Mouse (Mus musculus): Measurements from ENCODE around the gene Dleu7. TPM values are rescaled to one million over a fixed set of nuclear protein-coding genes. Genes with fewer than 3 reads are reported as not detected.

Gene Dleu7
- polyA plus RNA-seq (2012; rRNA removed), result 0.07 and 0.21 TPM in 2 replicates

GRCm38 (mm10) chr14:62292488-62293339 lies at the start of gene Dleu7, which contains the start of gene Rnaseh2b:
Dleu7 (minus strand) TSS chr14:62293047.
Rnaseh2b (plus strand) TSS chr14:62292589.
- no peak for DNase-seq (ENCODE audit: low spot score)

- no peak for DNase-seq (ENCODE audit: low spot score)
Measured at GRCm38 (mm10) chr14:62341887-62342642, 49.2 kb upstream of the Dleu7 start.

- DNase-seq (ENCODE audit: low spot score), result no peak
Measured at GRCm38 (mm10) chr14:62339196-62339595, 46.3 kb upstream of the Dleu7 start.

- DNase-seq (ENCODE audit: low spot score), result no peak
Measured at GRCm38 (mm10) chr14:62333909-62334687, 41.3 kb upstream of the Dleu7 start.

DNA sequence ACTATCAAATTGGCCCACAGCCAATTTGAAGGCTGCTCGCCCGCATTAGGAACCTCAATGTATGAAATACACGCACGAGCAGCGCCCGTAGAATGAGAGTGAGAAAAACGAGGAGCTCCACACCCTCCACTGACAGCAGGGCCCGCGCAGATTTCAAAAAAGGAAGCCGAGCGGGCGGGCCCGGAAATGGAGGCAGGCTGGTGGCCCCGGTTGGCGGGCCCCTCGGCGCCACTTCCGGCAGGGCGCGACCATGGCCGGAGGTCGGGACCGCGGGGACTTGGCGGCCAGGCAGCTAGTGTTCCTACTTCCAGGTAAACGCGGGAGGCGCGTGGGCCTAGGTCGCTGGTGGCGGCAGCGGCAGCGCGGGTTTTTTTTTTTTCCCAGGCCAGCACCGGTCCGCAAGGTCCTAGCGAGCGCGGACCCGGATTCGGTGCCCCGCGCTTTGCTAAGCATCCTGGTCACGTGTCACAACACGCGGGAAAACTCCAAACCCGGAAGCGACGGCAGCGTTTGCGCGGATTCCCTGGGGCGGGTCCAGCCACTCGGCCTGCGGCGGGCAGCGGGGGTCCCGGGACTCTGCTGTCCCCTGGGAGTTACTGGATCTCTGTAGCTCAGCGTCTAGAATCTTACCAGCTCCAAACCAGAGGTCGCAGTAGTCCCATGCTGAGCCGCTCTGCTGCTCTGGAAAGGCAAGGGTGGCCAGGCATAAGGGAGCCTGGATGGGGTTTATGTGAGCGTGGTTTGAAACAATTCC lies 39.2 kb upstream of the Dleu7 start:
- peak; percentile 82 for DNase-seq (ENCODE audit: low spot score)

DNA sequence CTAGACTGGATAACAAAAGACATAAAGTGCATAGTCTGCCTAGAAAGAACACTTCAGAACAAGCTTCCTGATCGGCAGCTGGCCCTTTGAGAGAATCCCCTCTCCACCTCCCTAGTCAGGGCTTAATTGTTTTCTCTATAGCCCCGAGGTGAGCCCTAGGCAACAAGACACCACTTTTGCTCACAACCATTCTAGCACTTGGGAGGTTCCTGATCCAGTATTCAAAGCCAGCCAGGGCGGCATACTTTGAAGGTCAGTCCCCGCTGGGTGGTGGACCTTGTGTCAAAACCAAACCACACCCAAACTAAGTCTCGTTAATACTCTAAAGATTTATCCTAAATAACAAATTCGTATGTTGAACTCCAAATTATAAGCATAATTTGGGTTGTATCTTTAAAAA lies 38.6 kb upstream of the Dleu7 start:
- DNase-seq (ENCODE audit: low spot score), result no peak

GRCm38 (mm10) chr14:62329631-62330030 lies 36.8 kb upstream of the Dleu7 start:
- DNase-seq (ENCODE audit: low spot score), result no peak

DNA sequence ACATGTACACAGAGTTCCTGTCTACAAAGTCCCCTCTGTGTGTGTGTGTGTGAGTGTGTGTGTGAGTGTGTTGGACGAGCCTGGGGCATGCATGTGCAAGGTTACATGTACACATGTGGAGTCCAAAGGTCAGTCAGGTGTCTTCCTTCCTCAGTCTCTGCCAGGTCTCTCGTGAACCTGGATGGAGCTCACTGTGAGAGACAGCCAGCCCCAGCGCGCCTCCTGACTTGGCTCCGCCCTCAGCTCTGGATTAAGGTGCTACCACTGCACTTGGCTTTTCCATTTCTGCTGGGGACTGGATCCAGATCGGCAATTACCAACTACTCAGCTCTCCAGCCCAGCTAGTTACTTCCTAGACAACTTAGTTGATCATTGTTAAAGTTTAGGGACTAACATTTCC lies 35.8 kb upstream of the Dleu7 start:
- DNase-seq (ENCODE audit: low spot score), result no peak

DNA sequence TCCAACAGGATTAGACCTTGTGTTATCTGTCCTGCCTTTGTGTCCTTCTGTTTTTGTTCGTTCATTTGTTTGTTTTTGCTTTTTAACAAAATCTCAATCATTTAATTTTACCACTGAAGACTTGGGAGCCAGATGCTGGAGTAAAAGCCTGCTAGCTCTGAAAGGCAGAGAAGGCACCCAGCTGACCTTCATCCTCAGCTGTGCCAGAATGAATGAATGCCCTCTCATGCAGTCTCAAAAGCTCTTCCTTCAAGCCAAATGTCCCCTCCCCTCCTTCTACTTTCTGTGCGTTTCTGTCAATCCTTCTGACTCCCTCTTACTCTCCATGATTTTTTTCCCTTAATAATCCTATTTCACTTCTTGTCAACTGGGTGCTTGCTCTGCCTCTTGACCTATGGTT lies 34.3 kb upstream of the Dleu7 start:
- no peak for DNase-seq (ENCODE audit: low spot score)

GRCm38 (mm10) chr14:62326026-62326425 lies 33.2 kb upstream of the Dleu7 start:
- no peak for DNase-seq (ENCODE audit: low spot score)

DNA sequence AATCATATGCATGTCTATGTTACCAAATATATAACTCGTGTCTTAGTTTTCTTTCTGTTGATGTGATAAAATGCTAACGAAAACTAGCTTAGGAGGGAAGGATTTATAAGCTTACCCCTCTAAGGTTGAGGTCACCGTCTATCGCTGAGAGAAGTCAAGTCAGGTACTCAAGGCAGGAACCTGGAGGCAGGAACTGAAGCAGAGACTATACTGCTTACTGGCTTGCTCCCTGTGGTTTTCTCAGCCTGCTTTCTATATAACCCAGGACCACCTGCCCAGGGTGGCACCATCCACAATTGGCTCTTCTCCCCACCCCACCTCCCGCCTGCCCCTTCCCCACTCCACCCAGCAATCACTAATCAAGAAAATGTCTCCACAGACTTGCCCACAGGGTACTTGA lies 32.1 kb upstream of the Dleu7 start:
- no peak for DNase-seq (ENCODE audit: low spot score)

GRCm38 (mm10) chr14:62323457-62323856 lies 30.6 kb upstream of the Dleu7 start:
- DNase-seq (ENCODE audit: low spot score), result no peak

- no peak for DNase-seq (ENCODE audit: low spot score)
Measured at GRCm38 (mm10) chr14:62322581-62323344, 29.9 kb upstream of the Dleu7 start.

- no peak for DNase-seq (ENCODE audit: low spot score)
Measured at GRCm38 (mm10) chr14:62311672-62312071, 18.8 kb upstream of the Dleu7 start.

DNA sequence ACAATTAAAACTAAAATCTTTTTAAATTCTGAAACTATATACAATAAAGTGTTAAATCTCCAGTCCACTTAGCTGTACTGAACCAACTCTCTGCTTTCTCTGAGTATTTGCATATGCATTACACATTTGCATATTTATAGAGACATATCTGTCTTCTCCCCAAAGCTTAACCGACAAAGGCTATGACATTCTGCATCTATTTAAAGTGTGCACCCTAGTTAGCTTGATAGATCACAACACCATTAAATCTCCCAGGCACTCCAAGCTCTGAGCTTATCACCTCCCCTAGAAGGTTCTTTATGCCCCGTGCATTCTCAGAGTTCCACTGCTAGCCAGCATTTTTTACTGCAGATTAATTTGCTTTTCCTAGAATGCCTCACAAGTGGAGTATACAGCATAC lies 16.2 kb upstream of the Dleu7 start:
- no peak for DNase-seq (ENCODE audit: low spot score)

DNA sequence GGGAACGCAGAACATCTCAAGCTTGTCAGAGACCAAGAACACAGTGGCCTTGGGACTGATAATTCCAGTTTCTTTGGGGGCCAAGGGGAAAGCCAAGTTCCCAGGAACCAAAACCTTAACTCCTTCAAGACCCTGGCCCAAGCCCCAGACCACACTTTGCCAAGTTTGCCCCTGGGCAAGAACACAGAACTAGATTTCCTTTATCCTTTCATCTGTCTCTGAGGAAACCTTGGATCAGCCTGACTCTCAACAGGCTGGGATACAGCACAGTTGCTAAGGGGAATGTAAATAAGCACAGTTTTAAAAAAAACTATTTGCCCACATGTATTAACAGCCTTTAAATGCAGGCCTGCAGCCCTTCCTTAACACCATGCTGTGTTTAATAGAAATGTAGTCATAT lies 14.7 kb upstream of the Dleu7 start:
- no peak for DNase-seq (ENCODE audit: low spot score)

GRCm38 (mm10) chr14:62300031-62300430 lies 7.2 kb upstream of the Dleu7 start:
- DNase-seq (ENCODE audit: low spot score), result no peak

DNA sequence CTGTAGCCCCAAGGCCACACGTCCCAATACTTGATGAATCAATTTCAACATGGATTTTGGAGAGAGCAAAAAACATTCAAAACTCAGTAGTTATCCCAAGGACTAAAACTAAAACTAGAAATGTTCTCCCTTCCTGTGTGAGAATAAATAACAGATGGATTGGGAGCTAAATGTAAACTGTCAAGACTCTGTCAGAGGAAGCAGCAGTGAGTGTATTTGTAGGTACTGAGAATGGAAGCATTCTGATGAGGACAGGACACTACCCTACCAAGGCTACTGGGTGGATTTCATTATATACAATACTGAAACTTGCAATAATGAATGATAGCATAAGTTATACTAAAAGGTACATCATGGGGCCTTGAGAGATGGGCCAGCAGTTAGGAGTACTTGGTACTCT lies 6.0 kb upstream of the Dleu7 start:
- no peak for DNase-seq (ENCODE audit: low spot score)

GRCm38 (mm10) chr14:62292166-62292487 lies 720 bp downstream of the Dleu7 start:
- DNase-seq (ENCODE audit: low spot score), result no peak

- no peak for DNase-seq (ENCODE audit: low spot score)
Measured at GRCm38 (mm10) chr14:62291406-62291987, 1.4 kb downstream of the Dleu7 start.

Data from urinary bladder, adult 2 months (tissue).